Mouse (Mus musculus): ENCODE results near the gene Kif20b. TPM values are rescaled to one million over a fixed set of nuclear protein-coding genes. Genes with fewer than 3 reads are reported as not detected.

Kif20b gene
- total RNA-seq, 2 experiments from 2014 or later: 228 to 330 TPM

DNA sequence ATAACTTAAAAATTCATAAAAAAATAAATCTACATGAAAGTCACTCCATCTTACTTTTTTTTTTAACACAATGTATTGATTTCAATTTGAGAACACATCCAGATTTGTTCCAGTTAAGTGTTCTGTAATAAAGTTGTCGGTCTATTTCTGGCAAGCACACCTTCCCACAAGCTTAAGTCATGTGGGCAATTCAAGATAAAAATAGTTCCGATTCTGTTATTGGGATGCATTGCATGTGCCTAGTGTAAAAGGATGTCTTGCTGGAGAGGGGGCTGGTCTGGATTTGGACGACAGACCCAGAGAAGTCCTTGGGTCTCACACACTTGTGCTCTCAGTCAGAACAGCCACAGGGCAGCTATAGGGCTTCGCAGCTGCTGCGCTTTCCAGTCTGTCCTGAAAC is 15.4 kb upstream of the Kif20b start:
- no peak for ATAC-seq (replicated peaks; ENCODE audit: low FRiP score, poor library complexity, severe bottlenecking)

DNA sequence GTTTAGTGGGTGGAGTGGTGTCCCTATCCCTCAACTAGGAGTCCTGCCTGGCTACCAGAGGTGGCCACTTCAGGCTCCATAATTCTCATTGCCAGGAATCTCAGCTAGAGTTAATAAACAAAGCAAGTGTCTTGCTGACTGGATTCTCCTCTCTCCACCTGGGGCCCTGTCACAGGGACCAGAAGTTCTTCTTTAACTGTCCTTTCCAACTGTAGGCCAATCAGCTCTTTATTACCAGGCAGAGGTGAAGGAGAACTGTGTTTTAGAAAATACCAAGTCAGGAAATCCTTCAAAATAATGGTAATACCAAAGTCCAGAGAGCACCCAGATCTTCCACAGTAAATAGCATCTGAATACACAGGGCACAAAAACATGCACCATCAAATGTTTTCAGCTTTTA is 9.8 kb upstream of the Kif20b start:
- ATAC-seq (replicated peaks; ENCODE audit: low FRiP score, poor library complexity, severe bottlenecking): no peak

DNA sequence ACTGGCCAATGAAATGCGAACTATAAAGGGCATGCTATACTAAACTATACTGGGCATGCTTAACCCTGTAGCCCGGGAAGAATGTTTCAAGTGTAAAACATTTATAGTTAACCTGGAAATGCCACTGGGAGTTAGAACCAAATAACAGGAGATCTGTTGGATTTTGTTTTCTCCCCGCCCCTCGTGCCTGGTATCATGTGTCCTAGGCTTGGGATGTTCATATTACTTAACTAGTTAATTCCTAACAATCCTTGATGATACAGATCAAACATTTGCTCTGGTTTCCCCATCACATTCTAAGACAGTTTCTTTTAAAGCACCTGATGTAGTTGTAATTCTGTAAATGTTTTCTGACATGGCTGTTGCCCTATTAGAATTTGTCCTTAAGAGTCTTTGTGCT is 2.1 kb upstream of the Kif20b start:
- ATAC-seq (replicated peaks; ENCODE audit: low FRiP score, poor library complexity, severe bottlenecking): no peak

DNA sequence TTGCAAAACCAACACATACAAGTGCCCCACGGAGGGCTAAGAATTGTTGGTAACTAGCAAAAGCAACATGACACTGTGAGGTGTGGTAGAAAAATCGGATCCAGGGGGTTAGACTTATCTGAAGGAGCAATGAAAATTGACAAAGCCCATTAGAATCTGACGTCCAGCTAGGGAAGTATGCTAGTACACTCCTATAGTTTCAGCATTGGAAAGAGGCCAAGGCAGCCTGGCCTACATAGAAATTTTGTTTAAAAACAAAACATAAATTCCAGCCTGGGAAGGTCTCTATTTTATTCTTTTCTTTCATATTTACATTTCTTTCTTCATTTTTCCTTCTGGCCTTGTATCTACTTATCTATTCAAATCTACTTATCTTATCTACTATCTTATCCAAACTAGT is 1.6 kb upstream of the Kif20b start:
- no peak for ATAC-seq (replicated peaks; ENCODE audit: low FRiP score, poor library complexity, severe bottlenecking)

DNA sequence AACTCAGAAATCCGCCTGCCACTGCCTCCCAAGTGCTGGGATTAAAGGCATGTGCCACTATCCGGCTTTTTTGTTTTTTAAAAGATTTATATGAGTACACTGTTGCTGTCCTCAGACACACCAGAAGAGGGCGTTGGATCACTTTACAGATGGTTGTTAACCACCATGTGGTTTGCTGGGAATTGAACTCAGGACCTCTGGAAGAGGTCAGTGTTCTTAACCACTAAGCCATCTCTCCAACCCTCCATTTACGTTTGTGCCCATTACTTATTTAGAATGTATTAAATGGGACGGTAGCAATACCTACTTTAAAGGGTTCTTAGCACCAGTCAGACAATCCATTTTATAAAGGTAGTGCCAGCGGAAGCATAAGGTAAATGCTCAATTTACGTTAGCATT is 909 bp upstream of the Kif20b start:
- ATAC-seq (replicated peaks; ENCODE audit: low FRiP score, poor library complexity, severe bottlenecking): 0 out of 2 replicates have a peak, but pooled peaks have one; percentile 11

DNA sequence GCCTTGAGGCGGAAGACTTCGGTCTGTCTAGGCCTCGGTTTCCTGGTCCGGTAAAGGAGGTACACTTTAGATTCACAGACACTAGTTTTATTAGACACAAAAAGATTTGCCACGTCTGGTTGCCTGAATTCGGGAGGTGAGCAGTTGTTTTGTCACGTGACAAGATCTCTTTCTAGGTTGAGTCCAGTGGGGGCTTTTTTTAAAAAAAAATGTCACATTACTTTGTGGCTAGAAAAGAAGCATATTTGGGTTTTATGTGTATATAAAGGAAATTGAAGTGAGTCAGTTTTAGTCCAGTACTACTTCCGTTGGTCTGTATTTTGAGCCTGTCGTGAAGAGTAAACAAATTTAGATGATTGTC is 422 bp downstream of the Kif20b start:
- ATAC-seq (replicated peaks; ENCODE audit: low FRiP score, poor library complexity, severe bottlenecking): peak; percentile 44; the same call in 1 of the 2 replicates

DNA sequence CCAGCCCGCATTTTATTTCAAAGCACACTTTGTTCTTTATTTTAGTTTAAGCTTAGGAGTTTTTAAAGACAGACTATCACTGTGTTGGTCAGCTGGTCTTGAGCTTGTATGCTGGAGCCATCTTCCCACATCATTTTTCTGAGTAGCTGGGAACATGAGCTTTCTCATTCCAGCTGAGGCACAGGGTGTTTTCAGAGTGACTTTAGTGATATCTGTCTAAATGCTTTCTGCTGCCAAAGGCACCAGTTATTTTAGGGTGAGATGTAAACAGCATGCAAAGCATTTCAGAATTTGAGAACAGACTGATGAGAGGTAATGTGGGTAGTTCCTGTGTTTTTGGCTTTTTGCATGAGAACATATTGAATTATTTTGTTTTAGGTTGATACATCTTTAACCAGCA is 25.0 kb downstream of the Kif20b start:
- no peak for ATAC-seq (replicated peaks; ENCODE audit: low FRiP score, poor library complexity, severe bottlenecking)

DNA sequence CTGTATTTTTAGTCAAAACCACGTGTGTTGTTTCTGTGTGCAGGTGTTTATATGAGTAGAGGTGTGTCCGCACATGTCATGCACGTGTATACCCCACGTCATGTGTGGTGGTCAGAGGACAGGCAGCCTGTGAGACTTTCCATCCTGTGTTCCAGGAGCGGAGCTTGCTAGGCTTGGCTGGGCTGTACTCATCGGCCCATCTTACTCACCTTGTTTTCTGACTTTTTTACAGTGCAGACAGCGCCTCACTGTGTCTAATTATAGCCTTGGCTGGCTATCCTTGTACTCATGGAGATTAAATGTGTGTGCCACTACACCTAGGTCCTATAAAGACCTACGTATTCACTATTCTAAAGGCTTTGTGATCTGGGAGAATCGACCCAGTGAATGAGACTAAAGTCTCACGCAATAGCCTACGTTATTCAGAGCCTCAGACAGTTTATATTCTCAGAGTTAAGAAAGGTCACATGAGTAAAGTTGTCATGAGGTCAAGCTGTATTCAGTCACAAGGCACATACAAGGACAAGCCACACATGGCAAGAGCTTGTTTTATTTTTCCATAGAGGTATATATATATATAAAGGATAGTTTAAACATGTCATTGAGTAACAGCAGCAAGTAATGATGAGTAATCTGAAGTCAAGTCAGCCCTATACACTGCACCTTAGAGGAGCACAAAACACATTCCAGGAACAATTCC is 31.8 kb downstream of the Kif20b start:
- ATAC-seq (replicated peaks; ENCODE audit: low FRiP score, poor library complexity, severe bottlenecking): no peak

DNA sequence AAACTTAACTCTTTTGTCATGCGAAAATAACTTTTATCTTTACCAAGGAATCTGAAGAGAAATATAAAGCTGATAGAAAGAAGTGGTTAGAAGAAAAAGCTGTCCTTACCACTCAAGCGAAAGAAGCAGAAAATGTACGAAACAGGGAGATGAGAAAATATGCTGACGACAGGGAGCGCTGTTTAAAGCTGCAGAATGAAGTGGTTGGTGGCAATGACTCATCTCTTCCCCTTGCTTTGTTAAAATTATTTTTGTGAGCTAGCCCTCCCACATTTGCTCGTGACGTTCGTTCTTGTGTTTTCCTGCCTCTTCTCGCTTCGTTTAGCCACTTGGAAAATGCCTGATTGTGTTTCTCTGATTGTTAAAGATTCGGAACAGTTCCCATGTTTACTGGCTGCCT is 37.2 kb downstream of the Kif20b start:
- no peak for ATAC-seq (replicated peaks; ENCODE audit: low FRiP score, poor library complexity, severe bottlenecking)

DNA sequence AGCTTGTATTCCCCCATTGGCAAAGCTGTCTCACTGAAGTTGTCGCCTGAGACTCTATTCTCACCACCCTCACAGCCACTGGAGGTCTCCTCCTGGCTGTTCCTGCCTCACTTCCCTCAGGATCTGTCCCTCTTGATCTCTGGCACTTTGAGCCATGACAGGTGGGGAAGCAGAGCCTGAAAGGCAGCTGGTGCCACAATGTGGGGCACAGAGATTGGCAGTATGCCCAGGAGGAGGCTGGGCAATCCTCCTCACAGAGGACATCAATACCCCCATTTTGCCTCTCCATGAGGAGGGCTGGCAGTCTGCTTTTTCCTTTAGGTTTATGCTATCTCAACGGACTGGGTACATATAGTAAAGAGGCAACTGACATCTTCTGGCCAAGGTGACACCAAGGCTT is 62.6 kb downstream of the Kif20b start:
- ATAC-seq (replicated peaks; ENCODE audit: low FRiP score, poor library complexity, severe bottlenecking): no peak

DNA sequence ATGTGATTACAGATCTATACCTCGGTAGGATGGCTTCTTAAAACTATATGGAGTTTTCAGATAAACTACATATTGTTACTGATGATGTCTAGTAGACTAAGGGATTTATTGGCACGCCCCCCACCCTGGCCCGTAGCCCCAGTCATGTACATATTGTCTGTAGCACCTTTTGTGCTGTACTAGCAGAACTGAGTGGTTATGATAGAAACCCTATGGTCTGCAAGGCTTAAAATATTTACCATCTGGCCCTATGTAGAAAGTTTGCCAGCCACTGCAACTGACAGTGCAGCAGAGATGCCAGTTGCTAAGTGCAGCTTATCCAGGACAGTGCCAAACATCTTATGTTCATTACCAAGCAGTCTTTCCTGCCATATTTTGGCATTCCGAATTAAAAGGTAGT is 68.3 kb downstream of the Kif20b start:
- ATAC-seq (replicated peaks; ENCODE audit: low FRiP score, poor library complexity, severe bottlenecking): no peak

DNA sequence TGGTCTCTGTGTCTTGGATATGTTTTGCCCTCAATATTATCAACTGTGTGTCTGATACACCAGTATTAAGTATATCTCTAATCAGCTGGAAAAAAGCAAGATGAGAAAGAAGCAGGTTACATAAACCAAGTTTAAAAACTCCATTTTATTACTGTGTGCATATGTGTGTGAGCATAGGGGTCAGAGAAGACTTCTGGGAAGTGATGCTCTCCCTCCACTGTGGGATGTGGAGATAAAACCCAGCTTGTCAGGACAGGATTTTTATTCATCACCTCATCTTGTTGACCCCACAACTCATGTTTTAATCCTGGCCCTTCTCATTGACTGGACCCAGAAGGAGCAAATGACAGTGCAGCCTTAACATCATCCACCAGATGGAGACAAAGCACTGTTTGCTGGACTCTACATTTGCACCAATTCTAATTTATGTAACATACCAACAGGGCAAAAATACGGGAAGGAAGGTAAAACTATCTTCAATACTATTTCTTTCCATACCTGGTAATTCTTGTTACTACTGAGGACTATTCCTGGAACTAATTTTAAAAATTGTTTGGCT is 70.9 kb downstream of the Kif20b start:
- ATAC-seq (replicated peaks; ENCODE audit: low FRiP score, poor library complexity, severe bottlenecking): no peak

DNA sequence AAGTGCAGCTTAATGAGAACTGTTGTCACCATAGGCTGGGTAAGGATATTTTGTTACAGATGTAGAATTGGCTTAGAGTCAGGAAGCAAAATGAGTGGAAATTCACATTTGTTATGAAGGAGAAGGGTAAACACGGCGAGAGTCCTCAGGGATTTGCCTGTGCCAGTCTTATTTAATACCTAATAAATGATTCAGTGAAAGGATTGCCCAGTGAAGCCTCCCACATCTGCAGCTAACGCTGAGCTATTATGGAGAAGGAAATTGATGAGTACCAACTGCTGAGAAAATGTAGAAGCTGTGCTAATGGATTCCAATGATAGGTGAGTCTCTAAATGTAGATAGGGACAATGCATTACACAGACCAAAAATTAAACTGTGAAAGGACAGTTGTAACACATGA is 92.9 kb downstream of the Kif20b start:
- ATAC-seq (replicated peaks; ENCODE audit: low FRiP score, poor library complexity, severe bottlenecking): no peak

DNA sequence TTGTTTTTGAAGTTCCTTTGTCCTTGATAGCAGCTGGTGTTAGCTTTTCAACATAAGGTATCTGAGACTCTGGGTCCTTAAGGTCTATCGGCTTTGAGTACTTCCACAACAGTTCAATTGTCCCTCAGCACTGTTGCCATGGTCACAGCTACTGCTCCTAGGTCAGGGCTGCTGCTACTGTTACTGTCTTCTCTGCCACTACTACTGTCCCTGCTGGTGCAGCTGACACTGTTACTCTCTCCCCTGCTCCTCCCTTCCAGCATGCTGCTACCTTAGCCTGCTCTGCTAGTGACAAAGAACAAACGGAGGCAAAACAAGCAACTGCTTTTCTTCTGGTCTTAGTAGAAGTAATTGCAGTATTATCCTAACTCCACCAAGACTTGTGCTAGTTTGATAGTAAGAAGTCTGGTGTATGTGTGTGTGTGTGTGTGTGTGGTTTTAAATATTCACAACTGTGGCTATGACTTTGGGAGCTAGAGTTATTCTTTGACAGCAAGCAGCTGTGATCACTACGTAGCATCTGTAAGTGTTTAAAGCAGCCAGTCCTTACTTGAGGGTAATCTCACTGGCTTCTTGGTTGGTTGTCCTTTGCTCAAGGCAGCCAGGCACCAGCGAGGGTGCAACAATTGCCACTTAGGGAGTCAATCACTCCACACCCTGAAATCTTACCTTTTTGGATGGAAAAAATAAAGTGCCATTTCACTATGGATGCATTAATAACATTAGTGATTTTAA is 95.5 kb downstream of the Kif20b start:
- ATAC-seq (replicated peaks; ENCODE audit: low FRiP score, poor library complexity, severe bottlenecking): no peak

DNA sequence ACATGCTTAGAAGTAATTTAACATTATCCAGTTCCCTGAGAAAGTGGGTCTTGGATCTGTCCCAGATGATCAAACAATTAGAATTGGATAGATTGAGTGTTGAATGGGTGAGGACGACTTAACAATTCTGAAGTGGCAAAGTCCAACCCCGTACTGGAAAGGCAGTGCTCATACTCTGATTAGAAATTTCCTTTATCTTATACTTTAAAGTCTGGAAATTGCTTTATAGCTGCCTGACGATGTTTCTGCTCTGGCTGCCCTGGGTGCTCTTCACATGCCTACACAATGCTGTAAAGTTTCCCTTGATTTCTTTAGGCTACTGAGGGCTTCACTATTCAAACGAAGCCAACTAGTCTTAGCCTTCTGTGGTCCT is 96.0 kb downstream of the Kif20b start:
- no peak for ATAC-seq (replicated peaks; ENCODE audit: low FRiP score, poor library complexity, severe bottlenecking)

Other genes with a start within 250 kb of the Kif20b start
- 0.36 TPM in 1 of 2 replicates, not detected in the other for gene Slc16a12, start 175.1 kb upstream of the Kif20b start, total RNA-seq (2015; ENCODE audit: low replicate concordance)
- not detected in 2 replicates for gene Slc16a12, start 175.1 kb upstream of the Kif20b start, total RNA-seq (2017; ENCODE audit: low replicate concordance)
- 2.9 and 4.0 TPM in 2 replicates for gene Pank1, start 42.9 kb upstream of the Kif20b start, total RNA-seq (2015; ENCODE audit: low replicate concordance)
- 0.39 and 2.2 TPM in 2 replicates for gene Pank1, start 42.9 kb upstream of the Kif20b start, total RNA-seq (2017; ENCODE audit: low replicate concordance)

Measured in erythroid progenitor cell, adult 5-6 weeks (primary cell).